Comparison of ENCODE assay signal across 29 mouse cellular contexts in genomic region chr12:81074139-81074538, GRCm38 (mm10). TPM values are rescaled to one million over a fixed set of nuclear protein-coding genes. Genes with fewer than 3 reads are reported as not detected.
A peak's percentile ranks its signal among the peaks of the same experiment; 100 is the strongest.
DNase-seq lines count a peak whose midpoint lies in the region; ATAC-seq and TF ChIP-seq lines count a peak whose summit lies in the region.
"Had no signal": no experiment of that assay in that cellular context is flagged by ENCODE, and none has a peak within 500 bp of the region (broad histone marks: within the 10 kb centered on the region; RNA-seq: fewer than 3 reads in every experiment).

No protein-coding gene starts in this region.

- no peak overlapping the region for H3K9ac ChIP-seq in heart, embryonic 11.5 days (ENCODE audit: low read depth, low read length)
- H3K9ac ChIP-seq in midbrain, embryonic 12.5 days (replicated peaks), result no peak overlapping the region
- H3K9ac ChIP-seq in midbrain, embryonic 13.5 days (replicated peaks), result no peak overlapping the region
- H3K9ac ChIP-seq: embryonic facial prominence, embryonic 13.5 days; forebrain, embryonic 13.5 days; forebrain, postnatal 0 days; heart, embryonic 13.5 days; hindbrain, embryonic 14.5 days had no signal

- peak; percentile 58 for DNase-seq in heart, adult 11 months
- DNase-seq in brain, embryonic 14.5 days (ENCODE audit: low read depth), result peak; percentile 67
- DNase-seq in urinary bladder, postnatal 4 days (ENCODE audit: low spot score in 2 of 2), result no peak
- DNase-seq: adrenal gland, adult 2 months; adrenal gland, postnatal 14 days; B cell, adult 2 months; cerebellum, adult 11-12 months; cerebellum, adult 8-10 months; cerebellum, postnatal 10 days; cerebellum, postnatal 36 days; embryo, embryonic 11 days; forebrain, postnatal 0 days; gastrocnemius, adult 2 months; gastrocnemius, postnatal 14 days; heart, adult 18-20 months; heart, postnatal 14 days; heart, postnatal 4 days had no signal

- no peaks in the 10 kb centered on the region; the same call in 1 of the 2 replicates for H3K9me3 ChIP-seq in heart, embryonic 11.5 days (replicated peaks; ENCODE audit: control insufficient read depth, low read length)
- peaks cover 10% of the 10 kb centered on the region for H3K9me3 ChIP-seq in midbrain, embryonic 12.5 days
- peaks cover 12% of the 10 kb centered on the region; the same call in 1 of the 2 replicates for H3K9me3 ChIP-seq in midbrain, embryonic 13.5 days
- H3K9me3 ChIP-seq: embryonic facial prominence, embryonic 13.5 days had no signal

- no peak for TF ChIP-seq CTCF in brain, embryonic 14.5 days (IDR thresholded peaks at IDR 0.05; ENCODE audit: borderline replicate concordance, extremely low read depth, insufficient read depth, insufficient read length)

- 87% methylated on average over 2 of the region's 2 CpGs for WGBS in heart, embryonic 11.5 days (ENCODE audit: insufficient replicate concordance)
- WGBS in midbrain, embryonic 12.5 days, result 44% methylated on average over 2 of the region's 2 CpGs
- 29% methylated on average over 2 of the region's 2 CpGs for WGBS in midbrain, embryonic 13.5 days

- no peaks in the 10 kb centered on the region for H3K4me1 ChIP-seq in heart, embryonic 11.5 days (ENCODE audit: control insufficient read depth, insufficient read depth, low read length)
- H3K4me1 ChIP-seq in midbrain, embryonic 12.5 days, result peaks cover 10% of the 10 kb centered on the region; the same call in 1 of the 2 replicates
- H3K4me1 ChIP-seq in midbrain, embryonic 13.5 days (replicated peaks), result peaks cover 15% of the 10 kb centered on the region
- H3K4me1 ChIP-seq: embryonic facial prominence, embryonic 10.5 days; embryonic facial prominence, embryonic 13.5 days; forebrain, embryonic 13.5 days; heart, embryonic 13.5 days had no signal

- no peak for ATAC-seq in heart, embryonic 11.5 days (replicated peaks; ENCODE audit: insufficient number of reproducible peaks, low FRiP score, low TSS enrichment)
- ATAC-seq in midbrain, embryonic 12.5 days (ENCODE audit: low FRiP score, low read depth), result peak; percentile 66; the same call in 1 of the 2 replicates
- no peak for ATAC-seq in midbrain, embryonic 13.5 days
- ATAC-seq: forebrain, embryonic 13.5 days; forebrain, postnatal 0 days; hindbrain, postnatal 0 days; inflammation-experienced regulatory T-cells, adult 6 months had no signal

- no peaks in the 10 kb centered on the region for H3K27me3 ChIP-seq in heart, embryonic 11.5 days (ENCODE audit: control insufficient read depth, insufficient read depth, low read length)
- H3K27me3 ChIP-seq in midbrain, embryonic 12.5 days, result no peaks in the 10 kb centered on the region
- H3K27me3 ChIP-seq in midbrain, embryonic 13.5 days, result no peaks in the 10 kb centered on the region
- H3K27me3 ChIP-seq: CH12.LX; embryonic facial prominence, embryonic 13.5 days; forebrain, embryonic 13.5 days; heart, embryonic 13.5 days had no signal

- no peak overlapping the region for H3K4me2 ChIP-seq in heart, embryonic 11.5 days
- no peak overlapping the region for H3K4me2 ChIP-seq in midbrain, embryonic 12.5 days (replicated peaks)
- no peak overlapping the region for H3K4me2 ChIP-seq in midbrain, embryonic 13.5 days (replicated peaks)
- H3K4me2 ChIP-seq: embryonic facial prominence, embryonic 13.5 days; forebrain, embryonic 13.5 days; heart, embryonic 13.5 days; hindbrain, embryonic 14.5 days had no signal

- no peaks in the 10 kb centered on the region for H3K36me3 ChIP-seq in heart, embryonic 11.5 days (ENCODE audit: control insufficient read depth, insufficient read depth, low read length)
- peaks cover 6% of the 10 kb centered on the region for H3K36me3 ChIP-seq in midbrain, embryonic 12.5 days
- peaks cover 14% of the 10 kb centered on the region; the same call in 1 of the 2 replicates for H3K36me3 ChIP-seq in midbrain, embryonic 13.5 days
- H3K36me3 ChIP-seq: embryonic facial prominence, embryonic 13.5 days had no signal

- H3K27ac ChIP-seq in heart, embryonic 11.5 days (ENCODE audit: low read depth, low read length), result no peak overlapping the region
- no peak overlapping the region for H3K27ac ChIP-seq in midbrain, embryonic 12.5 days (replicated peaks)
- no peak overlapping the region for H3K27ac ChIP-seq in midbrain, embryonic 13.5 days
- H3K27ac ChIP-seq: embryonic facial prominence, embryonic 10.5 days; embryonic facial prominence, embryonic 13.5 days; forebrain, embryonic 13.5 days; gastrocnemius, adult 2 months; heart, embryonic 13.5 days; hindbrain, embryonic 14.5 days; hindbrain, postnatal 0 days had no signal

- TF ChIP-seq POLR2A in brain, embryonic 14.5 days (IDR thresholded peaks at IDR 0.05; ENCODE audit: borderline replicate concordance, extremely low read depth, insufficient read depth, insufficient read length, poor library complexity, severe bottlenecking), result no peak

- no peak overlapping the region for H3K4me3 ChIP-seq in heart, embryonic 11.5 days (ENCODE audit: low read depth, low read length)
- H3K4me3 ChIP-seq in midbrain, embryonic 12.5 days, result no peak overlapping the region
- H3K4me3 ChIP-seq in midbrain, embryonic 13.5 days (replicated peaks), result no peak overlapping the region
- H3K4me3 ChIP-seq: embryonic facial prominence, embryonic 10.5 days; embryonic facial prominence, embryonic 13.5 days; erythroblast, embryonic 14.5 days; forebrain, embryonic 13.5 days; gastrocnemius, adult 2 months; heart, embryonic 13.5 days had no signal

RNA-seq across cellular contexts. Expression of gene Smoc1, which starts 47.5 kb away (rescaled TPM):
- 1.5 and 2.9 TPM in 2 replicates for polyA plus RNA-seq in heart, embryonic 11.5 days (2014; fragmentation: Nextera tagmentation; extraction: Ambion mirVana)
- polyA plus RNA-seq in midbrain, embryonic 12.5 days (2016; fragmentation: Nextera tagmentation; extraction: Ambion mirVana), result 21.4 and 32.0 TPM in 2 replicates
- 17.7 and 20.3 TPM in 2 replicates for polyA plus RNA-seq in midbrain, embryonic 13.5 days (2015; fragmentation: Nextera tagmentation; extraction: Ambion mirVana)
- polyA plus RNA-seq in brain, embryonic 14.5 days (2012; rRNA removed), result 22.4 and 40.0 TPM in 2 replicates

Comparison
In these comparisons a context has a peak if more than half of its experiments do, and no peak if none do; other contexts are left out.
1. DNase-seq: peak in heart, adult 11 months (single experiment) and brain, embryonic 14.5 days (single experiment); none in urinary bladder, postnatal 4 days (0 of 2).